Mouse (Mus musculus): Measurements from ENCODE around the gene Bcas3.

Bcas3 gene

DNA sequence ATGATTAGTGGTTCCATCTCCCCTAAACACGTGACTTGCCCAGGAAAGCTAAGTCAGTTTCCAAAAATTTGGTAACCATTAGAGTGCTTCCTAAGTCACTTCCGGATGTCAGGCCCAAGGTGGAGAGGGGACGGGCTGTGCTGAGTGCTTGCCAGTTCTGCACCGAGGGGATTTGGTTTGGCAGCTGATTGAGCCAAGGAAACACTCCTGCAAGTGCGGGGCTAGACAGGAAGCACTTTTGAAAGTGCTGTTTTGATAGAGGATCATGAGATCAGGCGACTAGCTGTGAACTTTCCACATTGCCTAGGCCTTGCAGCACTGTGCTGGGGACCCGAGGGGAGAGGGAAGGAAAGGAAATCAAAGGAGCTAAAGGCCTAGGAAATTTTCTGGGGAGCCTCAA, 262.5 kb downstream of the Bcas3 start:
- no peak for DNase-seq (ENCODE audit: low read depth, low spot score)

DNA sequence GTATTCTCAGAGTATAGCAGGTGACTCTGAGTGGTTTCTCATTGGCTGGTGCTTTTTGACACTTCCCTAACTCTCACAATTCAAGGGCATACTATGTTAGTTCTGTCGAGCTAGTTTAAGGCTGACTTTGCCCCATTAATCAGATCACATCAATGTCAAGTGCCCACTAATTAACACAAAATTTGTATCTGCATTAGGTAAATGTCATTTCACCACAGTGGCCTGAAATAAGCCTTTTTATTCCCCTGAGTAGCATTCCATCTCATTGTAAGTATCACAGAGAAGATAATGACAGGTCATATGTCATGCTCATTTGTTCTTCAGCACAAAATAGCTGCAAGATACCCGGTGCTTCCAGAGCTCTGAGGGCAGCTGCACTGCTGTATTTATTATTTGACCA, 268.5 kb downstream of the Bcas3 start:
- DNase-seq (ENCODE audit: low read depth, low spot score) = no peak

DNA sequence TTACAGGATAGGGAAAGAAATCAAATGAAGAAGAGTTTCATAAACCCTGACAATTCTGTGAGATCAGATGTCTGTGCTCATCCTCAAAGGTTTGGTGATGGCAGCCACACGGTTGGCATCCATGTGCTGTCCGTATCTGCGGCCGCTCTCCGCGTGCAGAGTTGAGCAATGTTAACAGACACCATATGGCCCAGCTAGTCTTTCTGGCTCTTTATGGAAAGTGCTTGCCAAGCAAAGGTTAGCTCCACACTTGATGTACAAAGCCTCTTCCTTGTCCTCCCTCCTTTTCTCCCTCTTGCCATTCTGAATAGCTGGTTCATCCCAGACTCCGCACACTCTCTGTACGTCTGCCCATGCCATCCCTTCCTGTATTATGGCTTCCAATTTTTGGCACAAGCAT, 269.0 kb downstream of the Bcas3 start:
- no peak for DNase-seq (ENCODE audit: low read depth, low spot score)

DNA sequence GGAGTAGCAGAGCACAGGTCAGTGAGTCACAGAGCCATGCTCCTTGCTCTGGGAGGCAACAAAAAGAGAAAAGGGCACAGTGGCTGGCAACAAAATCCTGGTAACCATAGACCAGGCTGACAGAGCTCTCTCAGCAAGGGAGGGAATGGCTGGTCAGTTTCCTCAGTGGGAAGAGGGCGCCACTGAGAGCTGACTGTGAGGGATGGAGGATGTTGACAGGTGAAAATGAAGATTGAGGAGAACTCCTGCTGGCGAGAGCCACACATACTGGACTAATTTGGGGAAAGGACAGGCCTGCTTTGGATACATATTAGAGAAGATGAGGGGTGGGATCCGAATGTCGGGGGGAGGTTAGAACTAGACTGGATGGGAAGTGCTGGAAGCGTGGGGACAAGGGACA, 272.2 kb downstream of the Bcas3 start:
- DNase-seq (ENCODE audit: low read depth, low spot score) = no peak

DNA sequence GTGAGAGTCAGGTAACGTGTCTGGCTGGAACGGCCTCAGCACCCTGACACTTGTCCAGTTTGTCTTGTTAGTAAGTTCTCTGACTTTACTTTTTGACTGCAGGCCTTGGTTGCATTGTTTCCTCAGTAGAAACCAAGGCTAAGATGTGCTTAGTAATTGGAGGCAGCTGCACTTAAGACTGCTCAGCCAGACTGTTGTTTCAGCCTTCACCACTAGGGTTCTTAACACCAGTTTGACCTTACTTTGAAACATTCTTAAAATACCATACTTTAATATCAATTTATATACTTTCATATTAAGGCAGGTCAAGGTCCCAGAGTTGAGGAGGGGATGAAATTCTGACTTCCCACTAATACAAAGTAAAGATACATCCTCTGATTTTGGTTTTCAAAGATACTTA, 273.9 kb downstream of the Bcas3 start:
- DNase-seq (ENCODE audit: low read depth, low spot score) = no peak

DNA sequence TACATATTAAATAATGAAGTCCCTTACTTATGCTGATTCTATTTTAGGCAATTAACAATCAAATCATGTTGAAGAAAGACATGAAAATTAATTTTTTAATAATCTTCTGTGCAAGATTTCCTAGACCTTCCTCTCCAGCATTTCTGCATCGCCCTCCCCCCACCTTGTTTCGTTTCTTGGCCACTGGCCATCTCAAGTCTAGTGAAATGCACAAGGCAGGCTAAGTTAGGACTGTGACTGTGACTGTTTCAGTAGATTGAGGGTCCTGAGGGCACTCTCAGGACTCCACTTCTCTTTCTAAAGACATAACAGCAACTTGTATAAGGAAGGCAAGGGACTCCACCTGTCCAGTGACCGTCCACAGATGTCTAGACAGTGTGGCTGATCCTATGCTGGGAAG, 274.4 kb downstream of the Bcas3 start:
- no peak for DNase-seq (ENCODE audit: low read depth, low spot score)

DNA sequence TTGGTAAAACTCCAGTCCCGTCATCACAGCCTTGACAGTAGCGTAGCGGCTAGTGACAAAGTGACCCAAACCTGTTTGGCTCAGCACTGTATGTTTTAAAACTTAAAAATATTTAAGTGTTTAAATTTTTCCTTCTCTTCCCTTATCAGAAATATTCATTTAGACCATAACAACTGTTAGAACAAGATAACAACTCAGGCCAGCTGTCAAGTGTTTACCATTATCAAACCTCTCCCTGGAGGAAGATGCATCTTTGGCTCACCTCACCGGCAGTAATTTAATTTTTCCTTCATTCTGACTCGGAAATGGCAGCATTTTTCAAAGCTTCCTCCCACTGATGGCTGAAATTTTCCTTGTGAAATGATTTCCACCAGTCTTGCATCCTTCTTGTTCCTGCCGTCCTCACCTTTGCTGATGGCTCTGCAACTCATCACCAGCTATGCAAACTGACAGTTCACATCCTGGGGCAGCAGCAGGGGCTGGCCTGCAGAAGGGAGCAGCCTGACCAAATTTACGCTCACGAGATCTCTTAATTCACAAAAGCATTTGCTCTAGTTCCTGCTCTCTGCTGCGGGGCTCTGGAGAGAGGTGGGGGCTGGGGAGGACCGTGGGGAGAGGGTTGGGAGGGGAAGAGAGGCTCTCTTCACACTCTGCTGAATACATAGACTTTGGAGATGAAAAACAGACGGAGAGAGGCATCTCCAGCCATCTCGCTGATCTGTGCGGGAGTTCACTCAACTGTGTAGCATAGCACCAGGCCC, 275.5 kb downstream of the Bcas3 start:
- peak; percentile 50 for DNase-seq (ENCODE audit: low read depth, low spot score)

DNA sequence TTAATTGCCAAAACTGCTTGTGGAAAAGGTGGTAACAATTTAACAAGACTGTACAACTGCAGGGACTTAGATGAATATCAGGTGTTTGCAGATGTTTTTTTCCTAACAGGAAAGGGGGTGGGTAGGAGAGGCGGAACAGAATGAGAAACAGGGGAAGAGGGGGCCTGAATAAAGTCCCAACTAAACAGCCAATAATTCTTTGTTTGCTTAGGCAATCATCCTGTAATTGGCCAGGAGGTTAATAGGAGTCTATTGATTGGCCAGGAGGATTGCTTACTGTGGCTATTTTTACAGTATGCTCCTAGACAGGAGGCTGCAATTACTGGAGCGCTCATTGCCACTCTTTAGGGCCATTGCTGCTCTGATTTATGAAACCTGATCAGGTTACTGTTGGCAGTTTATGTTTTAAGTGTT, 279.6 kb downstream of the Bcas3 start:
- DNase-seq (ENCODE audit: low read depth, low spot score) = no peak

DNA sequence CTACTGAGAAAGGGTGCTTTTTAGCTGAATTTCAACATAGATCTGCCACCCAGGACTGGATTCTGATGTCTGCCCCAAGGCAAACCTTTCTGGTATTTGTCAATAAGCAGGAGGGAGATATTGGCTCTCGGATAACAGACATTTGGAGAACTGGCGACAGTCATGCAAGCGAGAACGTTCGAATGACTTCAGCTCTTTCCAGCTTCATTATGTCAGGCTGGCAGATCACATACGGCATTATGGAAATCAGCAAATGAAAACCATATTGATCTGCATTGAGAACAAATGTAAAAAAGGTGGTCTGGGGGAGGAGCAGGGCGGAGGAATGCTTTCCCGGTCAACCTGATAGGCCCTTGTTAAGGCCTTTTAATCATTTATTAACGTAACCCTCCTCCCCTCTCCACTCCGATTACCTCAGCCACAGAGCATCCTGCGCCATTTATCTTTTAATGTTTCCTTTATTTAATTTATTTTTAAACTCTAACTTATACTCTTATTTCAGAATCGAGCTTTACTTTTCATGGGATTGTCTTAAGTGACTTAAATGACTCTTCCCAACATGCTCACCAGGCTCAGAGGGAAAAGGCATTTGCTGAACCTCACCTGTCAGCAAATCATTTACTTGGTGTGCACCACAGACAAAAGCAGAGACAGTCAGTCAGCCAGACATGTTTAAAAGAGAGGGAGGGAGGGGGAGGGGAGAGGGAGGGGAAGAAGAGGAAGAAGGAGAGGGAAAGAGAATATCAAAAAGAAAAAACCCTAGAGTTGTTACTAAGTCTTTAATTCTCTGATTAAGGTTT, 285.9 kb downstream of the Bcas3 start:
- DNase-seq (ENCODE audit: low read depth, low spot score) = no peak

DNA sequence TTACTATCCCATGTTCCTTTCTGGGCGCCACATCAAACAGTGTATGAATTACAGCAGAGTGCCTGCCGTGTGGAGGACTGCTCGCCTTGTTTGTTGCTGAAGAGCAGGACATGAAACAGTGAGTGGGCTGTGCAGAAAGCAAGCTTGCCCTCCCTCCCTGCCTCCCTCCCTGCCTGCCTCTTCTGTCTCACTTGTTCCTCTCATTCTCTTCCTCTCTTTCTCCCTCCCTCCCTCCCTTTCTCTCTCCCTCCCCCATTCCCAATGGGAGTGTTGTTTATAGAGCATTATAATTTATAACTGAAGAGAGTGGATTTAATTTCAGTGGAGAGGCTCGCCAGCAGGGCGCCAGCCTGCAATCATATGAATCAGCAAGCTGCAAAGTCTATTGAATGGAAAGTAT, 287.7 kb downstream of the Bcas3 start:
- DNase-seq (ENCODE audit: low read depth, low spot score) = no peak

DNA sequence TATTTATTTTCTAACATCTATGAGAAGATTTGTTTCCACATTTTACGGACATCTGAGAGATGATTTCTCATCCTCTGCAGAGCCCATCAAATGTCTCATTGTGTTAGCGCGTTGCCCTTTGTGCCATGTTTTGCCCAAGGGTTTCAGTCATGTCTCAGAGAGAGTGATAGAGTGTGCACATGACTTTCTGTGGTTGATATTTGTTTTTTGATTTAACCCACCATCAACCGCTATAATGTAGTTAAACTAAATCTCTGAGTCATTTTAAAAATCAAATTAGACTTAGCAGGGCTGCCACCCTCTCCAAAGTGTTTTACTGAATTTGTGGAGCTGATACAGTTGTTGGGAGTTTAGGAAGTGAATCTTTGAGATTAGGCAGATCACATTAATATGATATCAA, 288.5 kb downstream of the Bcas3 start:
- no peak for DNase-seq (ENCODE audit: low read depth, low spot score)

DNA sequence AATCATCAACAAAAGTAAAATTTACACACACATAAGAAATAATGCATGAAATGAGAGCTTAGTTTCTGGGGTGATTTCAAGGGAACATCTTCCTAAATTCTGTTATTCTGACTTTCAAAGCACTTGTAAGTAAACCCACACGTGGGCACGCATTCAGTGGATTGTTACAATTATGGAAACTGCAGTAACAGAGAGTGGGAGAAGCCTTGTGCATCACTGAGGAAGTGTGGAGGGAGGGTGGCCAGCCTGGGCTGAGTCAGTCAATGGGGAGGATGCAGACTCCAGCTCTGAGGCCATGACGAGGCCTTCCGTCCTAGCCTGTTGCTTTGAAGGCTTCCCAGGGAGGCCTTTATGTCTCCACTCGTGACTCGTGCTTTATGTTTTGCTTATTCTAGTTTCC, 289.6 kb downstream of the Bcas3 start:
- no peak for DNase-seq (ENCODE audit: low read depth, low spot score)

DNA sequence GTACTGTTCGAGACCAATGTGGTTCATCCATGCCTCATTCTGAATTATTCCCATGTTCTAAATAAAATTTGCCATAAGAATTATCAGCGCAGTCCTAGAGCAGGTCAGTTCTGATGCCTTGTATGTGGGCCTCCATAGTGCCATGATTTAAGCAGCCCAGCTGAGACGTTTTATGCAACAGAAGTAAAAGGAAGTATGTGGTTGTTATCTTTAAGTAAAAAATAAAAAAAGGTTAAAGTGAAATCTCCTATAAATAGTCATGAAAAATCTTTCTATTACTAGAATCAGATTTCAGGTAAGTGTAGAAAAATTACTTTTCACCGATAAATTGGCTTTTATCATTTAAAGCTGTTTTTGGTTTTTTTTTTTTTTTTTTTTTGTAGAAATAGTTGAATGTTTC, 290.1 kb downstream of the Bcas3 start:
- DNase-seq (ENCODE audit: low read depth, low spot score) = no peak

DNA sequence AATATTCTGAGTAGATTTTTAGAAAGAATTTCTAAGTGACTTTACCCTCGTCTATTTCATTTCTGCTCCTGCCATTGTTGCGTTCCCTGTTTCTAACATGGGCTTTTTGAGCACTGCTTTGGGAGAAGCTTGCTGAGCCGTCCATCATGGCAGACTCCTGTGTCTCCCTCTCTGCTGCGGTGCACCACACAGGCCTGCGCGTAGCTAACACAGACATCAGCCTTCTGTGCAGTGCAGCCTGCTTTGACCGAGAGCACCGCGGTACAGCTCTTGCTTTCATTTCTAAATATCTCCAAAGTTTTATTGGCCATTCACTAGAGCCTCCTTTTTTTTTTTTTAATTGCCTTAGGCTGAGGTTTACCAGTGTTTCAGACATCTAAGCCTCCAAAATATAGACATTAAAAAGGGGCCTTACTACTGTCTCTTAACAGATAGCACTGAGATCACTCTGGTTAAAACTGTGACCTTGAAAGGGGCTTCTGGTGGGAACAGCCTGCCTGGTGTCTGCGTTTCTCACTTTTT, 290.6 kb downstream of the Bcas3 start:
- no peak for DNase-seq (ENCODE audit: low read depth, low spot score)

DNA sequence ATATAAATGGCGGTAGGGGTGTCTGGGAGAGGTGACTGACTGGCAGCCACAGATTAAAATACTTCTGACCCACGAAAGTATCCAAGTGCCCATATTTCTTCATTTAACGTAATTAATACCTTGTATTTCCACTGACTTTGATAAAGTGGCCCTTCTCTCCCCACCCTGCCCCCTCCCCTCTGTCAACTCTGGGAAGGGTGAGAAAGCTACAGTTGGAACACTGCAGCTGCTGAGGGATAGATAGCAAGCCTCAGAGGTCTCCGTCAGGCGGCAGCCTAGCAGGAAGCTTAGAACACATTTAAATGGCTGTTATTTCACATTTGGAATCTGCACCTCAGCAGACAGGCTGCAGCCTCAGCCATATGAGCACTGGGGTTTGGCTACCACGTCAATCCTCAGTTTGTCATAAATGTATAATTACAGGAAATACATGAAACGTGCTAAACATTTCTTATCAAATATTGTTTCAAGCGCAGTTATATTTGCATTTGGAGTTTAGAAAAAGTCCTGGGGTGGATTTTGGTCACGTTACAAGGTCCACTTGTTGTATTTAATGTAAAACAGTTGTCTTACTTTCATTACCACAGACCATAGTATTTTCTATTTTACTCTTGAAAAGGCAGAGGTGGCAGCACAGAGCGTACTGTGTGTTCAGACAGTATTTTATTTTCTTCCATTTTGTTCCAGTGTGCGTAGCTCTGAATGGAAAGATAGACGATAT, 291.2 kb downstream of the Bcas3 start:
- no peak for DNase-seq (ENCODE audit: low read depth, low spot score)

DNA sequence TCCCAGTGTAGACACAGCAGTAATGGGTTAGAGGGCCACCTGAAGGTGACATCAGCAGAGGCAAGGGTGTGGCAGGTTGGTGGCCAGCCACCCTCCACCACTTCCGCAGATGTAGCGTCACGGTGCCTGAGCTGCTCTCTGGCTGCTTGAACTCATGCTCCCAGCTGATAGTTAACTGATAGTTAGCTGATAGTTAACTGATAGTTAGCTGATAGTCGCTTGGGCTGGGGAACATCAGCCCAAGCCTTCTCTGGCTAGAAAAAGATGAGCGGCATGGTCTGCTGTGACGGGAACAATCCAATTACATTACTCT, 291.7 kb downstream of the Bcas3 start:
- no peak for DNase-seq (ENCODE audit: low read depth, low spot score)

DNA sequence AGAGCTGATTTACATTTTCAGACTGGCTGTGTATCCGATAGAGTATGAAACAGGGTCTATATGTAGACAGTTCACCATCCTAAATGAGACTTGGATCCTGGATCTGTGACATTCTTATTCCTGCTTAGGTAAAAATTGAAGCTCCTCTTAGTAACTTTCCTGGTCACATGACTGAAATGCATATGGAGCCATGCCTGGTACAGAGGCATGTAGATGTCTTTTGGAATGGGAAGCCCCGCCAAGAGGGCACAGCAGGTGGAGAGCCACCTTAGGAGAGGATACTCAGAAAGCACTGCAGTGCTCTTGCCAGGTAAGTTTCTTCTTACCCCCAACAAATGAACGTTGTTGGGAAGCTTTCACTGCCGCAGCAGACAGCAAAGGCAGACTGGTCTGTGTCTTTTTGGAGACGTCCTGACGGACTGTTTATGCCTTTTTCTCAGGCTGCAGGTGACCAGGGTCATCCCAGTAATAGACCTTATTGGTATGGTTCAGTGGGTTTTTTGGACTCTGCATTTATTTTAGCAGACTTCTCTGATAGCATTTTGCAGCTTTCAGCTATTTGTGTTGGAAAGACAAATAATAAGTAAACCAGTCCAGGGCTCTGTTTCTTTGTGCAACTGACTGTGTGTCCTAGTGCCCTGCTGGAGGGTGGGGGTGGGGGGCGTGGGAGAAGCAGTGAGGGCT, 292.3 kb downstream of the Bcas3 start:
- DNase-seq (ENCODE audit: low read depth, low spot score) = no peak

DNA sequence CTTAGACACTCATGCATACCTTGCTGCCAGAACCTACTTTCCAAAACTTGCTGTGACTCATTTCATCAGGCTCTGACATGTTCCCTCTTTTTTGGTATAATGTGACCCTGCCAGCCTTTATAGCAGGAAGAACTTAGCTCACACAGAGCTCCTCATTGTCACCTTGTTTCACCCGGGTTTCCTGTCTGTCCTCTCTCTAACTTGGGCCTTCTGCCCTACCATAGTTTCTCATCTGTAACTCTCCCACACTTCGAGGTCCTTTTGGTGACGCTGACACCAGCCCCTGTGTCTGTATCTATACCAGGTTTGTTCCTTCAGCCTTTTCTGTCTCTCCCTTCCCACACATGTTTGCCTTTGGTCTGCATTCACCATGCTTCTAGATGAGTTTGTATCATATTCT, 295.9 kb downstream of the Bcas3 start:
- DNase-seq (ENCODE audit: low read depth, low spot score) = no peak

DNA sequence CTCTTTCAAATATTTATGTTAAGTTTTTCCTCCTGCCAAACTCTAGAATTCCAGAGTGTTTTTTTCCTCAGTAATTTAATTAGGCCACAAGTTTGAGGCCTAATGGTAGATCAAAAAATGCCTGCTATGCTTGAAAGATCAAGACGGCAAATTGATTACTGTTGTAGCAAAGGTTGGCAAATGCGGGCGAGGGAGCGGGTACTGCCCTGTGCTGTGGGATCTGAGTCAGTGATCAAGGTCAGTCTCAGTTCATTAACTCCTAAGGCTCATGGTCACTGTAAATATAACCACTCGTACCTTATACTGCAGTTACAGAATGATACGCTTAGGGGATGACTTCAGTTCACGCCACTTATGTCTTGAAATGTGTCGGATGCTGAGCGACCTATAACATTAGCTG, 296.4 kb downstream of the Bcas3 start:
- DNase-seq (ENCODE audit: low read depth, low spot score) = no peak

DNA sequence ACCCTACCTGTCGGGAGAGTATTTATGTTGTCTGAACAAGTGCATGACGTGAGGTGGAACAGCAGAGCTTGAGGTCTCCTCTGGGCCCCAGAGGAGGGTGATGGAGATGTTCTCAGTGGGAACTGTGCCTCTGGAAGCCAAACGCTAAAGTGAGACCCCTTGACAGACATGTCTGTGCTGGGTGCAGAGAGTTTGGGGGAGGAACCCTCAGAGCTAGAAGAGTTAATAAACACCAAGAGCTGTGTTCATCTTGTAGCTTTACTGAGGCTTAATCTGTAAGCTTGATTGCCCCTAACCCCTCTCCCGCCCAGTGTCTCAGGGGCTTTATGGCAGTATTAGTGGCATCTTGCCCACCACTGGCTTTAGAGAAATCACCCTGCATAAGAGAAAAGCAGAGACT, 304.5 kb downstream of the Bcas3 start:
- DNase-seq (ENCODE audit: low read depth, low spot score) = no peak

DNA sequence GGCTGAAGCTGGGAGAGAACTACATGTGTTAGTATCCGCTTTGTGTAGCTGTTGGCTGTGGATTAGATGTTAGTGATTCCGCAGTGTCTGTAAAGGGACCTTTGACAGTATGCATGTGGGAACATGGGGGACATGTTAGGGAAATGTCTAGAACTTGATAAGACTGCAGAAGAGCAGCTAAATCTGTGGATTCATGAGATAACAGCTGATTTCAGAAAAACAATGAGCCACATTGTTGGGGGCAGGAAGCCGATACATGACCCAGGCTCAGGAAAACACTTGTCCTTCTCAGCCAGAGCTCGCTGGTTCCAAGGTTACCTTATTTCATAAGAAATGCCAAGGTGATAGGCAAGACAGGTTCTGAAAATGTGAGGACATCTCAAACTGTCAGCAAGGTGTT, 307.3 kb downstream of the Bcas3 start:
- DNase-seq (ENCODE audit: low read depth, low spot score) = no peak

DNA sequence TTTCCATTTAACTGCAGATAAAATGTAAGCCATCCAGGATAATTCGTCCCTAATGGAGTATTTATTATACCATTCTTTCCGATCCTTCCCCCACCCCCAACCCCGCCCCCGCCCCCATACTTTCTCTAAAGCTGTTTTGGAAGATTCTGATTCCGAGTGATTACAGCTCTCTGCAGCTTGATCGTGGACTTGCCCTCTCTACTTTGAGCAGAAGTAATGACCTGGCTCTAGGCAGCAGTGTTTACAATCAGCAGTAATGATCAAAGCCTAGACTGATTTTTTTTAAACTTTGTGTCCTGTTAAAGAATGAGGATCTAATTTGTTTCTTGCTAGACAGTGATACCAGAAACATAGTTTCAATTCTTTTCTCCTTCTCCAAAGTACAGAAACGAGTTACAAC, 314.2 kb downstream of the Bcas3 start:
- no peak for DNase-seq (ENCODE audit: low read depth, low spot score)

Measured in mesoderm, embryonic 11.5 days (tissue).